Mouse (Mus musculus) neural tube, embryonic 12.5 days (tissue): ENCODE measurements around the gene Arhgef7. TPM values are rescaled to one million over a fixed set of nuclear protein-coding genes. Genes with fewer than 3 reads are reported as not detected.

ENCODE experiments used
- ATAC-seq: fragments of 200-750 bp; cut with Nextera tagmentation; 2 replicates; pipeline ENCODE4 v1.8.0; 2017; ENCODE audit warnings: low read depth, mild to moderate bottlenecking, moderate TSS enrichment, moderate library complexity; ENCODE audit not compliant: low FRiP score
- H3K27ac ChIP-seq: fragments of 300-500 bp; sonication (generic); 2 replicates; pipeline ENCODE4 v1.5.1; 2016
- H3K27me3 ChIP-seq: fragments of 300-500 bp; sonication (generic); replicated peaks from 2 replicates; pipeline ENCODE4 v1.6.1; 2016; ENCODE audit warnings: mild to moderate bottlenecking
- H3K36me3 ChIP-seq: fragments of 300-500 bp; sonication (generic); 2 replicates; pipeline ENCODE4 v1.6.1; 2016; ENCODE audit warnings: mild to moderate bottlenecking
- H3K4me1 ChIP-seq: fragments of 300-500 bp; sonication (generic); 2 replicates; pipeline ENCODE4 v1.6.1; 2016
- H3K4me2 ChIP-seq: fragments of 300-500 bp; sonication (generic); replicated peaks from 2 replicates; pipeline ENCODE4 v1.6.1; 2016; ENCODE audit warnings: mild to moderate bottlenecking
- H3K4me3 ChIP-seq: fragments of 300-500 bp; sonication (generic); 2 replicates; pipeline ENCODE4 v1.5.1; 2016
- H3K9ac ChIP-seq: fragments of 300-500 bp; sonication (generic); 2 replicates; pipeline ENCODE4 v1.6.1; 2016; ENCODE audit warnings: mild to moderate bottlenecking
- H3K9me3 ChIP-seq: fragments of 300-500 bp; sonication (generic); 2 replicates; pipeline ENCODE4 v1.6.1; 2016; ENCODE audit warnings: mild to moderate bottlenecking
- WGBS: fragments of 180-500 bp; shearing (Covaris S2); methylation state at CpG from one replicate; pipeline ENCODE4 v1.1.7; 2016; 5-methylcytosine and 5-hydroxymethylcytosine counted together
- polyA plus RNA-seq: library from polyadenylated mRNA; unstranded; fragments of >200 nt; fragmentation: Nextera tagmentation; extraction: Ambion mirVana; gene quantifications from 2 replicates; pipeline ENCODE4 v1.2.1, GENCODE M21; 2016

The Arhgef7 gene
- polyA plus RNA-seq, 1 experiment from 2014 or later: 83.7 TPM

GRCm38 (mm10) chr8:11753155-11753941 is 25.8 kb downstream of the Arhgef7 start:
- no peak overlapping the region for H3K4me3 ChIP-seq
- no peak for ATAC-seq
- 80% methylated on average over 11 of the region's 11 CpGs for WGBS
- no peak overlapping the region for H3K4me2 ChIP-seq
- H3K9ac ChIP-seq: no peak overlapping the region
- peaks cover 12% of the 10 kb centered on the region for H3K4me1 ChIP-seq
- H3K36me3 ChIP-seq: no peaks in the 10 kb centered on the region
- H3K9me3 ChIP-seq: no peaks in the 10 kb centered on the region
- no peak overlapping the region for H3K27ac ChIP-seq
- no peaks in the 10 kb centered on the region for H3K27me3 ChIP-seq

DNA sequence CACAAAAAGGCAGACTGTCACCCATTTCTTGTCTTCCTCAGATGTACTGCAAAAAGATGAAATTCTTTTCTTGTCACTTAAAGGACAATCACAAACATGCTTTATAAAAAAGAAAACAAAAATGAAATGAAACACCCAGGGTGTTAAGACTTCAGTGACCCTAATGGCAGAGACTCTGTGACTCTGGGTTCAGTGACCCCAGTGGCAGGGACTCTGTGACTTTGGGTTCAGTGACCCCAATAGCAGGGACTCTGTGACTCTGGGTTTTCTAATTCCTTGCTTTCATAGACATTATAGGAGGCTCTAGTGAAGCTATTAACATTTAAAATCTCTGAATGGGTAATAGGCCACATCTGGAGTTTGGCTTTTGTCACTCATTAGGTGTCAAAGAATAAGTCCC is 27.2 kb downstream of the Arhgef7 start:
- Histone ChIP-seq H3K9me3 (no peaks in the 10 kb centered on the region), H3K27ac (no peak overlapping the region), H3K9ac (no peak overlapping the region), H3K4me3 (no peak overlapping the region), H3K4me1 (peaks cover 20% of the 10 kb centered on the region), H3K27me3 (no peaks in the 10 kb centered on the region), H3K36me3 (no peaks in the 10 kb centered on the region), H3K4me2 (no peak overlapping the region)
- ATAC-seq: no peak

DNA sequence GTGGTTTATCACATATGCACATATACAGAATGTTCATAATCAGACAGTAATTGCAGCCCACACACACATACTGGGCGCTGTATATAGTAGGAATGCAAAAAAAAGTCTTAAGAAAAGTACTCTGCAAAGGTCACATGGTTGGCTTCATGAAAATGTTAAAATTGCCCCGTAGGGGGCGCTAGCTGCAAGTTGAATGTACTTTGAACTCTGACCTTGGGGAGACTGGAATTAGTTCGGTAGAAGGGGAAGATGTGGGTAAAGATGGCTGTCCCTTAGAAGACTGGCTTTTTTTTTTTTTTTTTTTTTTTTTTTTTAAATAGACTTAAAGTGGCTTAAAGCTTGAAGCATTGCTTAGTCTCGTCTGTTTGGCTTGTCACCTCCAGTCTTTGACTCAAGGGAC is 28.4 kb downstream of the Arhgef7 start:
- no peaks in the 10 kb centered on the region for H3K27me3 ChIP-seq
- no peak overlapping the region for H3K9ac ChIP-seq
- 23% methylated on average over 5 of the region's 5 CpGs for WGBS
- no peak overlapping the region for H3K4me3 ChIP-seq
- no peaks in the 10 kb centered on the region for H3K9me3 ChIP-seq
- no peaks in the 10 kb centered on the region for H3K36me3 ChIP-seq
- peaks cover 20% of the 10 kb centered on the region for H3K4me1 ChIP-seq
- H3K4me2 ChIP-seq: no peak overlapping the region
- ATAC-seq: no peak
- H3K27ac ChIP-seq: no peak overlapping the region

GRCm38 (mm10) chr8:11757568-11758481 is 30.3 kb downstream of the Arhgef7 start:
- ATAC-seq: peak; percentile 93
- peak overlapping the region; percentile 87 for H3K4me3 ChIP-seq
- no peaks in the 10 kb centered on the region for H3K36me3 ChIP-seq
- no peak overlapping the region for H3K27ac ChIP-seq
- peak overlapping the region; percentile 99 for H3K4me2 ChIP-seq
- H3K4me1 ChIP-seq: peaks cover 17% of the 10 kb centered on the region
- peak overlapping the region; percentile 84 for H3K9ac ChIP-seq
- H3K9me3 ChIP-seq: no peaks in the 10 kb centered on the region
- 2% methylated on average over 59 of the region's 59 CpGs for WGBS
- no peaks in the 10 kb centered on the region for H3K27me3 ChIP-seq

GRCm38 (mm10) chr8:11758482-11759281 is 31.2 kb downstream of the Arhgef7 start:
- peak overlapping the region; percentile 84 for H3K9ac ChIP-seq
- H3K4me1 ChIP-seq: peaks cover 17% of the 10 kb centered on the region
- H3K27ac ChIP-seq: no peak overlapping the region
- no peaks in the 10 kb centered on the region for H3K9me3 ChIP-seq
- whole genome bisulfite sequencing: 2% methylated on average over 53 of the region's 53 CpGs
- H3K27me3 ChIP-seq: no peaks in the 10 kb centered on the region
- H3K4me3 ChIP-seq: peak overlapping the region; percentile 87
- ATAC-seq: peak; percentile 78
- H3K36me3 ChIP-seq: no peaks in the 10 kb centered on the region
- peak overlapping the region; percentile 99 for H3K4me2 ChIP-seq

DNA sequence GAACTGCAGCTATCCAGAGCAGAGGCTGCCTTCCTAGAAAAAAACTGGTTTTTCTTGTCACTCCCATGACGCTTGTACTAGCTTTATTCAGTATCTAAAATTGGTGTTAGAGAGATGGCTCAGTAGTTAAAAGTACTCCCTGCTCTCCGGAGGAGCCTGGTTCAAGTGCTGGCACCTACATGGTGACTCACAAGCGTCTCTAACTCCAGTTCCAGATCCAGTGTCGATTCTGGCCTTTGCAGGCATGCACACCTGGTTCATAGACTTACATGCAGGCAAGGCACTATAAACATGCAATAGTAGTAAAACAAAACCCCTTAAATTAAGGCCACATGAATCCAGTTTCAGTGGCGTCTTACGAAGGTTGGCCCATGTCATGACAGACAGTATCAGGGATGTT is 34.0 kb downstream of the Arhgef7 start:
- Histone ChIP-seq H3K4me1 (peaks cover 17% of the 10 kb centered on the region), H3K9ac (no peak overlapping the region), H3K27me3 (no peaks in the 10 kb centered on the region), H3K9me3 (no peaks in the 10 kb centered on the region), H3K4me2 (no peak overlapping the region), H3K36me3 (no peaks in the 10 kb centered on the region), H3K27ac (no peak overlapping the region), H3K4me3 (no peak overlapping the region)
- no peak for ATAC-seq
- WGBS: 95% methylated on average over 6 of the region's 6 CpGs

DNA sequence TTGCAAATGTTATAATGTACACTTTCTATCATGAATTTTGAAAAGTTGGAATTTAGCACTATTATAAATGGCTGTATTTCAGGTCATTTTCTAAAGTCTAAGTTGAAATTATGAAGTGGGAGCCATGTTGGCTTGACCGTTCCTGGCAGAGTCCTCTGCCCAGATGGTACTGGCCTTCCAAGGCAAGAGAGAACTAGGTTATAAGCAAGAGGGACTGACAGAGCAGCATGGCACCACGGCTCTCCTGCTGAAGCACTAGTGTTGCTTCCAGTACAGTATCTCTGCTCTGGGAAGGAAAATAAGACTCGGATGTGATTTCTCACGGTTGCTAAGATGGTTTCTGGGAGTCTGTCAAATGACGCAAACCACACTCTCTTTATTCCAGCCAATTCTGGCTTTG is 34.5 kb downstream of the Arhgef7 start:
- ATAC-seq: no peak

DNA sequence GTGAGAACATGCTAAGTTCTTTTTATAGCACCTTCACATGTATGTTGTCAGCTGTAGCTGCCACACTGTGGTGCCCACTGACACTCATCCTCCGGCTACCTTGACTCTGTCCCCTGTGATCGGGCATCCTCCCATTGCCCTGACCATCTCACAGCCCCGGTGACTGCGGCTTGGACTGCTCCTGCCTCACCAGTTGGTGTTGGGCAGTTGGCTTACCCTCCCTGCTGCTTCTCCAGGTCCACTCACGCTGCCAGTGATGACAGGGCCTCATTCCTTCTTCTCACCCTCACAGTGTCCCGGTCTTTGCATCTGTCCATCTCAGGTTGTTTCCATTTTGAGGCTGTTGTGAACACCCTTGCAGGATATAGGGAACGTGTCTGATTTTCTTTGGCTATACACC is 35.3 kb downstream of the Arhgef7 start:
- no peak overlapping the region for H3K4me3 ChIP-seq
- H3K9me3 ChIP-seq: no peaks in the 10 kb centered on the region
- 95% methylated on average over 7 of the region's 7 CpGs for WGBS
- H3K27ac ChIP-seq: no peak overlapping the region
- H3K9ac ChIP-seq: no peak overlapping the region
- H3K36me3 ChIP-seq: no peaks in the 10 kb centered on the region; the same call in 1 of the 2 replicates
- no peak overlapping the region for H3K4me2 ChIP-seq
- peaks cover 9% of the 10 kb centered on the region for H3K4me1 ChIP-seq
- no peaks in the 10 kb centered on the region for H3K27me3 ChIP-seq
- no peak for ATAC-seq

More for the DNA sequence above, 34.5 kb downstream of the Arhgef7 start:
- no peaks in the 10 kb centered on the region for H3K9me3 ChIP-seq
- no peaks in the 10 kb centered on the region for H3K36me3 ChIP-seq
- H3K4me1 ChIP-seq: peaks cover 16% of the 10 kb centered on the region
- 95% methylated on average over 5 of the region's 5 CpGs for WGBS
- no peak overlapping the region for H3K4me3 ChIP-seq
- no peak overlapping the region for H3K27ac ChIP-seq
- no peak overlapping the region for H3K9ac ChIP-seq
- no peaks in the 10 kb centered on the region for H3K27me3 ChIP-seq
- H3K4me2 ChIP-seq: no peak overlapping the region

GRCm38 (mm10) chr8:11767213-11767840 is 39.8 kb downstream of the Arhgef7 start:
- Histone ChIP-seq H3K4me3 (no peak overlapping the region), H3K4me1 (peaks cover 17% of the 10 kb centered on the region), H3K4me2 (no peak overlapping the region), H3K9ac (no peak overlapping the region), H3K27me3 (no peaks in the 10 kb centered on the region), H3K9me3 (no peaks in the 10 kb centered on the region), H3K36me3 (peaks cover 3% of the 10 kb centered on the region; the same call in 1 of the 2 replicates), H3K27ac (no peak overlapping the region)
- WGBS: 91% methylated on average over 5 of the region's 5 CpGs
- ATAC-seq: no peak

DNA sequence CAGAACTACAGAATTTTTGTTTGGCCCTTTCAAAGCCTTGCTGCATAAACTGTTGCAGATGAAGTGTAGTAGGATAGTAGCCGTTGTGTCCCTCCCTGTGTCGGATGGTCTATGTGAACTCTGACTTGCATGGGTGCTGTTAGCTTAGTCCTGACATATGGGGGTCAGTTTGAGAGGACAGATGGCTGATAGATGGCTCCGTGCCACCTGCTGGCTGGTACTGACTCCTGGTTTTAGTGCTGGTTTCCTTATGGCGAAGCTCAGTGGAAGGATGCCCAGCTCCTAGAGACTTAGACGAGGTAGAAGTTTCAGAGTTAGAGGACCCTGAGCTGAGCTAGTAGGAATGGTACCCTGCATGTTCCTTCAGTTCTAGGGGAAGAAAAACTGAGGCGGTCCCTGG is 42.5 kb downstream of the Arhgef7 start:
- Histone ChIP-seq H3K4me1 (peaks cover 41% of the 10 kb centered on the region), H3K4me2 (no peak overlapping the region), H3K9me3 (no peaks in the 10 kb centered on the region), H3K36me3 (peaks cover 3% of the 10 kb centered on the region; the same call in 1 of the 2 replicates), H3K27ac (no peak overlapping the region), H3K27me3 (no peaks in the 10 kb centered on the region), H3K9ac (no peak overlapping the region), H3K4me3 (no peak overlapping the region)
- ATAC-seq: no peak
- 87% methylated on average over 6 of the region's 6 CpGs for WGBS

- no peak overlapping the region for H3K9ac ChIP-seq
- no peak overlapping the region for H3K4me2 ChIP-seq
- WGBS: 49% methylated on average over 7 of the region's 7 CpGs
- peaks cover 47% of the 10 kb centered on the region for H3K4me1 ChIP-seq
- H3K4me3 ChIP-seq: no peak overlapping the region
- no peak overlapping the region; the same call in 1 of the 2 replicates for H3K27ac ChIP-seq
- peak; percentile 15; the same call in 1 of the 2 replicates for ATAC-seq
- H3K27me3 ChIP-seq: no peaks in the 10 kb centered on the region
- H3K36me3 ChIP-seq: peaks cover 3% of the 10 kb centered on the region; the same call in 1 of the 2 replicates
- no peaks in the 10 kb centered on the region for H3K9me3 ChIP-seq
Observed at GRCm38 (mm10) chr8:11770521-11771080, 43.1 kb downstream of the Arhgef7 start.
